Mouse (Mus musculus): ENCODE measurements around the gene Gm45062.

- TF ChIP-seq CTCF (IDR thresholded peaks at IDR 0.05; ENCODE audit: borderline replicate concordance, extremely low read depth, insufficient read depth, insufficient read length) (no peak), POLR2A (IDR thresholded peaks at IDR 0.05; ENCODE audit: borderline replicate concordance, extremely low read depth, insufficient read depth, insufficient read length, poor library complexity, severe bottlenecking) (no peak)
Measured at GRCm38 (mm10) chr6:8640863-8641262, 381.6 kb downstream of the Gm45062 start.

Data from brain, embryonic 14.5 days (tissue).